Mouse (Mus musculus) 416B (cell line): Measurements from ENCODE around the gene Papss2.

Source experiments
- DNase-seq: peaks from one replicate; pipeline ENCODE4 v3.0.0; 2011; ENCODE audit warnings: low read depth

Papss2 gene

DNA sequence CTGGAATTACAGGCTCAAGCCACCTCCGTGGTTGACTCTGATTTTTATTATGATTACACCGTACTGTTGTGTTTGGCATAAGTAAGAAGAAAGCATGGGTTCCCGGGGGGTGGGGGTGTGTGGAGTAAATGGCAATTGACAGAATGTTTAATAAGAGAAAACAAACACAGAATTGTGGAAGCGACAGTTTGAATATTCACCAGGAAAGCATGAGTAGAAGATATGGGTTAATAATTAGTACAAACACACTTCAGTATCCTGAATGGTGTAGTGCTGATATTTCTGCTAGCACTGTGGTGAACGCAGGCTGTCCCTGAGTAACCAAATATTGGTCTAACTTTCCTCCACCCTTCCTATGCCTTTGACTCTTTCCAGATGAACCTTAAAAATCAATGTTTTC is 3.8 kb downstream of the Papss2 start:
- DNase-seq: no peak

DNA sequence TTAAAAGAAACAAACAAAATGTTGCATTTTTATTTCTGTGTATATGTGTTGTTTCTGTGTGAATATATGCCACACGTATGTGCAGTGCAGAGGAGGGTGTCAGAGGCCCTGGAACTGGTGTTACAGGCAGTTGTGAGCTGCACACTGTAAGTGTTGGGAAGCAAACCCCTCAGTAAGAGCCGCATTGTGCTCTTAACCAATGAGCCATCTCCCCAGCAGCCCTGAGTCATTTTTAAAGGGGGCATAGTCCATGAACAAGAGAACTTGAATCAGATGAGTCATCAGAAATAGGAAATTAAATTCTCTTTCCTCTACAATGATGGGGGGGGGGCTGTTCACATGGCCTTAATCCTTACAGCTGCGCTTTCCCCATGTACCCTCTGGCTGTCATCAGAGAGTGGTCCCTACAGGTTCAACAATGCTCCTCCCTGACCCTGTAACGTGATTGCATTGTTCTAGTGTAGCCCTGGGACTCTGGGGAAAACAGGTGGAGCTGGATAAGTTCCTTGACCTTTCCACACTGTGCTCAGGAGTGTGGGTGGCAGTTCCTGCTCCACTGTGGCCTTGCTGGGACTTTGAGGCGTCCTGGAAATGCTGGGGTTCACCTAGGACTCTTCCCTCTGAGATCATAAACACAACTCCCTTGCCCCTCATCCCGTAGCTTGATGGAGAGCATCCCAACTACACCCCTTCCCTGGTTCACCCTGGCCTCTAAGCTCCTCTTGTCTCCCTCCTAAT is 5.6 kb downstream of the Papss2 start:
- peak; percentile 26 for DNase-seq

DNA sequence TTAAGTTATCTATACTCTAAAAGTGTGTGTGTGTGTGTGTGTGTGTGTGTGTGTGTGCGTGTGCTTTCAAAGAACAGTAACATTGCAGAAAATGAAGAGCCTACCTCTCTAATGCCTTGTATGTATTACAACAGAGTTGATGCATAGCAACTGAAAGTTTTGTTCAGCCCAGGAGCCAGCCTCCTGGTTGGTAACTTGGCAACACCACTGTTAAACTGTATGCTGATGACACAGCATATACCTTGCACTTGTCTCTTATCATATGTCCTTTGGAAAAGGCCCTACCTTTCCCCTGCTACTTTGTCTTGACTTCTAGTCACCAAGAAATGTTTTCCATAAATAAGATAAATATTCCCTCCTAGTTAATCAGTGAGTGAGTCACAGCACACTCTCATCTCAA is 7.9 kb downstream of the Papss2 start:
- no peak for DNase-seq

DNA sequence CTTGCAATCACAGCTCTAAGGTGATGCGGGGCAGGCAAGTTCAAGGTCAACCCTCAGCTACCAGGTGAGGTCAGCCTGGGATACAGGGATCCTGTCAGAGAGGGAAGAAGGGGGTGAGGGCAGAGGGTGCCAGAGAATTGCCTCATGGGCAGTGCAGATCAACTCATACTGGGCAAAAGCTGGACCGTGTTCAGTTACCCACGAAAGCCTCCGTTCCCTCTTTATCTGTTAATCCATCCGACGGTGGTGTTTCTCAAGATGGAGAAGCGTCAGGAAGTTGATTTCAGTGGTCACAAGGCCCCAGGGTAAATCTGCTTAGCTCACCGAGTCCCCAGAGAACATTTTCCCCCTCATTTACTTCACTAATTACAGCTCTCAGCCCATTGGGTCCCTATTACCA is 8.5 kb downstream of the Papss2 start:
- peak; percentile 64 for DNase-seq

DNA sequence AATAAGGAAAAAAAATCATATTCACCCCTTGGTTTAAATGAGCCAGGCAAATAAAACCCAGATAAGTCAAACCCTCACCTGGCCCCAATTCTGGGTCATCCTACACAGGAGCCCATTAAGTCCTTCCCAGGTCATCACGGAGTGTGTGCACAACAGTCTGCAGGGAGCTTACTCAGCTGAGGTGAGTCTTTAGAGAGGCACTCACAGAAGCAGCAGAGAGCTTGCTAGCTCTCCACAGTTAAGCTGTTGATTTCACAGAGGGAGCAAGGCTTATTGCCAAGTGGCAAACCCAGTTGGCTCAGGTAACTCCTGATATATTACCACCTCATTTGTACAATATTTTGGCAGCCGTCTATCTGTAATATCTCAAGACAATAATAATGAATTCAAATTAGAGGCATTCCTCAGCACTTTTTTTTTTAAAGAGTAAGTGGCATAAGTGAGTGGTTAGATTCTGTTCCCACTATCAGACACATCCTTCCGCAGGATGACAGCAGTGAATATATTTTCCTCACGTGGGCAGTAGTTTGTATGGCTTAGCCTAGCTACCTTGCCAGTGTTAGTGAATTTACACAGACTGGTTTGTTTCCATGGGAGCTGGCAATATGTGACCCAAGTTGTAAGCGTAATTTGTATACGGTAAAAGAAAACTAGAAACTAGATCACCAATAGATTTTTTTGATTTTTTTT is 9.1 kb downstream of the Papss2 start:
- DNase-seq: no peak

DNA sequence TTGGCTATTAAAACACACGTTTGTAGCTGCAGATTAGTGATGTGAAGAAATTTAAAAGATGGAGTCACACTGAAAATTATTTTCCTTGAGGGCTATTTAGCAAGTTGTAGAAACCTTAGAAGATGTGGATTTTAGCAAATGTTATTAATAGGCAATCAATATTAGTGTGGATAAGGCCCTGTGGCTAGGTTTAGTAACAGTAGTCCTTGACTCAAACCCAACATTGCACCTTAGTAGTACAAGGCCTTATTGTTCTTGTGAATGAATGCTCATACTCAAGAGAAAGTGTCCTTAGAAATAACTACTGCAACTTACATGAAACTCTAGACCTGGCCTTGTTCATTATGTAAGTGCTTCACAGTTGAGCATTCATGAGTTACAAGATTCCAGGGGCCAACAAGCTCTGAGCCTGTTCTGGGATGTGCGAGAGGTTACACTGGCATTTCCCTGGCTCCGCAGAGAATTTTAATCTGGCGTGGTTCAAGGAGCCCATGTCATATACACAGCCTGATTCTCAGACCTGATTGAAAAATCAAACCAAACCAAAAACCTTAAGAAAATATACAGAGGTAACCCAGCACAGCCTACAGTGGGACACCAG is 10.7 kb downstream of the Papss2 start:
- no peak for DNase-seq

DNA sequence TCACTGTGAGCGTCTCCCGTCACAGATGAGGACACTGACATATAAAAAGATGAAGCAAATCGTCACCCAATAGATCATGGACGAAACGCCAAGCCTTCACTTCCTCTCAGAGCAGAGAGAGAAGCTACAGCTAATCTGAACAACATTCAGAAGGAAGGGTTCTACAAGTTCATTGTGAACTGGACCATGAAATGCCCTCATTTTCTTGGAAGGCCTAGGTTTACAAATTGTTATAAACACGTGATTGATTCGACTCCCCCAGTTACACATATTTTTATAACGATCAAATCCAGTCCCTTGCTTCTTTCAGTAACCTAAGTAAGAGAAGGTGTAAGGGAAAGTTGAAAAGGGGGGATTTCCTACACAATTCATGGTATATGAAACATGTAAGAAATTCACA is 11.4 kb downstream of the Papss2 start:
- DNase-seq: no peak

DNA sequence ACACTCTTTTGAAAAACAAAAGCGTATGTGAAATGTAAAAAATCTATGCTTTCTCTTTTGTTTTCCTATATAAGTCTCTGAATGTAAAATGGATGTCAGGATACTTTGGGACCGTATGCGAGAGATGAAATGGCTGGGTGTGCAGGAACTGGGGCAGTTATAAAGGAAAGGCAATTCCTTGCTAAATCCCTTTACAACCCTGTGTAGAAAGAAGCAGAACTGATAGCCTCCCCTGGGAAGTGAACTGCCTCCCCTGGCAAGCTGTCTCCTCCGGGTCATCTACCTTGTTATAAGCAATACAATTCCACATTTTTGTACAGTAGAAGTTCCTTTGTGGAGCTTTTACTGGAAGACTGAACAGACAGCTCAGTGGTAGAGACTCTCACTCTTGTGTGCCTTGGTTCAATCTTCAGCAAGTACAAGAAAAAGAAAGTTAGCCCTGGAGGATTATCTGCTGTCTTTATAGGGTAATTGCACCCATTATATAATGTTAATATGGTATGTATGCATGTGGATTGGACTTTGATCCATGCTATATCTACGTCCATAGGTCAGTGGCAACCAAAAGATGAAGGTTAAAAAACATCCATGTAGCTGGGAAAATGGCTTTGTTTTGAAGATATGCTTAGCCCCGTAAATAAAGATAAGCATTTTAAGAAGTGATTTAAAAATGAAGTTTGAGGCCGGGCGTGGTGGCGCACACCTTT is 15.9 kb downstream of the Papss2 start:
- no peak for DNase-seq

DNA sequence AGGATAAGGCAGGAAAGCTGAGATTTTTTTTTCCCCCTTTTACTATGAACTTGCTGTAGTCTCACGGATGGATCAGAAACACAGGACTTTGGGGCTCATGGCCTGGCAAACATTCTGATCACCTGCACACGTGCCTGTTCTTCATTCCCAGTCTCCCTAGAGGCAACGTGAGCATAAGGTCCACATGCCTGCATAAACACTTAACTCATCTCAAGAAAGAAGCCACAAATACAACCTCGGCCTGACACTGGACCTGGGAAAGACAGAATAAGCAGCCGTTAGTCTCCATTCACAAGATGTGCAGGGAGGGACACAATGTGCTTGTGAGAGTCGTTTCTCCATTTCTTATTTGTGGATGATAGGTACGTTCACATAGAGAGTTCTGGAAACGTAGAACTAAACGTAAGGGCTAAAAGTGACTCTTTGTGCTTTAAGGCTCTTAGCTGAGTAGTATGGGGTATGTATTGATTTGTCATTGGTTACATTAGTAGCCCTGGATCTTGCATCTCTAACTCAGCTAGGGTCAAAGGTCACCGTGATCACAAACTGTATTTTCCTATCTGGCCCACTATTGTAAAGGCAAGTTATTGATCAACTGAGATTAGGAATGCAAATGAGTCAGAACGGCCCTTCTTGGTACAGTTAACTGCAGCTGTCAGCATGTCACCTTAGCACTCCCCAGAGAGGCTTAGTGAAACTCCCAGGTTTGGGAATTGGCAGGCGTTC is 18.6 kb downstream of the Papss2 start:
- no peak for DNase-seq

DNA sequence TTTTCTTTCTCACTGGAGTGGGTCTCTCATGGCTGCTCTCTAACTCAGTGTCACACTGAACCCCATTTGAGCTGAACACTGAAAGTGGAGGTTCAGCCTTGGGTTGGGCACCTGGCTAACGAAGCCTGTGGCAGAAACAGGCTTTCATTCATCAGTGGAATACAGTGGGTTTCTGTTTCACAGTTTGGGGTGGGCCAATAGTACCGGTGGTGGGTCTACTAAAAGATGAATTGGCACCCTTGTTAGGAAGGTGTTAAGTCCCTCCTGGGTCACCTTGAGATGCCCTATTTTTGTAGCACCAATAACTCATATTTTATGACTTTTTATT is 19.1 kb downstream of the Papss2 start:
- DNase-seq: no peak

DNA sequence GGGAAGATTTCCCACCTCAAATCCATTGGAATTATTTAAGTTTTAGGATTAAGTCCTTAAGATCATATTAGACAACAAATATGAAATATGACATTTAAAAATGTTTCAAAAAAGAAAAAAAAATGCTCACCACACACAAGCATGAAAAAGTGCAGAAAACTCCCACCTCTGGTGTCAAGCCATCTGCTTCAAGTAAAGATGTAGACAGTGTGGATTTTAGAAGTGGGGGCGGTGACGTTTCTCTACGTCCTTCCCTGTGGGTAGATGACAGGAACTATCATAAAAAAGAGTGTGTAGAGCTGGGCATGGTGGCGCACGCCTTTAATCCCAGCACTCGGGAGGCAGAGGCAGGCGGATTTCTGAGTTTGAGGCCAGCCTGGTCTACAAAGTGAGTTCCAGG is 21.1 kb downstream of the Papss2 start:
- no peak for DNase-seq

DNA sequence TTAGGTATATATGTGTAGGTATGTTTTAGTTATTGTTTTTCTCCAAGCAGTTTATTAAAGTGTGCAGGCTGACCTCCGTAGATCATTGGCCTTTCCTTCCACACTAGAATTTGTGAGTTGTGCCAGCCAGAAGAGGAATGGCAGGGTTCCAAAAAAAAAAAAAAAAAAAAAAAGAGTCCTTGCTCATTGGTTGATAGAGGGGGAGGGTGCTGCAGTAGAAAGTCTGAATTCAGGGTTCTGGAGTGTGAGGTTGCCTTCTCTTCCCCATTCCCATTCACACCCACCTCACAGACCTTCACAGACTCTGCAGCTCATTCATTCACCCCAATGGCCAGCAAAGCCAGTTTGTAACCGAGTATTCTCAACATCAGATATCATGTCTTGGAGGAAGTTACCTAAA is 24.1 kb downstream of the Papss2 start:
- no peak for DNase-seq

DNA sequence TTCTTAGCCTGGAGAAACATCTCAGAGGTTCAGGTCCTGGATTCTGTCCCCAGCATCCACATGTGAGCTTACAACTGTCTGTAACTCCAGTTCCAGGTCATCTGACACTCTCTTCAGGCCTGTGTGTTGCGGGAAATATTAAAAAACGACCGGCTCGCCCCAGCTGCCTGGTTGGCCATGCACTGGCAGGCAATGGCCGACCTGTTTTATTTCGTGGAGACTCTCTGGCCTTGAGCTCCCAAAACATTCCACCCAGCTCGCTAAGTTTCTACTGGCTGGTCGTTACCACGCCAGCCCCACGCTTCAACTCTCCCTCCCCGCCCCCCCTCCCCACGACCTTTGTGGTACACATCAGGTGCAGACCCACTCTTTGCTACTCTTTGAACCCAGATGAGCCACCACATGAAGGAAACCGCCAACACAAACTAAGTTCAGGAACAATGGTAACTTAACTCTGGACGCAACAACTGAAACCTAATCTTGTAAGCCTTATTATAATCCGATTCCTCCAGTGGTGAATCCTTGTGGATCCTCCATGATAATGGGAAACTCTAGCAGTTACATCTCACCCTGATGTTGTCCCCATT is 25.4 kb downstream of the Papss2 start:
- DNase-seq: no peak

DNA sequence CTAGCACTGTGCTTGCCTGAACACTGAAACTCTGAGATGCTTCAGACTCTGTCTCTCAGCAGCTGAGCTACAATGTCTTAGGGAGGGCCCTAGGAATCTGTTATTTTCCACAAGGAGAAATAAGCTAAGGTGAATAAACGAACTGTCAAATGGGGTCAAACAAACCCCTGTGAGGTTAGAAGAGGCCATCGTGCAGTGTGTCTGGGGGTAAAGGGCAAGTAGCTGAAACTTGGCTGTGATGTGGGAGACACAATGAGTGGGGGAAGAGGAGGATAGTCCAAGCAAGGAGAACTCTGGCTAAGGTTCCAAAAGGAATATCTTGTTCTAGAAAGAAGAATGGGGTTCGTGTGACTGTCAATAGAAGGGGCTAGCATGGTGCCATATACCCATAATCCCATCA is 26.6 kb downstream of the Papss2 start:
- DNase-seq: no peak

DNA sequence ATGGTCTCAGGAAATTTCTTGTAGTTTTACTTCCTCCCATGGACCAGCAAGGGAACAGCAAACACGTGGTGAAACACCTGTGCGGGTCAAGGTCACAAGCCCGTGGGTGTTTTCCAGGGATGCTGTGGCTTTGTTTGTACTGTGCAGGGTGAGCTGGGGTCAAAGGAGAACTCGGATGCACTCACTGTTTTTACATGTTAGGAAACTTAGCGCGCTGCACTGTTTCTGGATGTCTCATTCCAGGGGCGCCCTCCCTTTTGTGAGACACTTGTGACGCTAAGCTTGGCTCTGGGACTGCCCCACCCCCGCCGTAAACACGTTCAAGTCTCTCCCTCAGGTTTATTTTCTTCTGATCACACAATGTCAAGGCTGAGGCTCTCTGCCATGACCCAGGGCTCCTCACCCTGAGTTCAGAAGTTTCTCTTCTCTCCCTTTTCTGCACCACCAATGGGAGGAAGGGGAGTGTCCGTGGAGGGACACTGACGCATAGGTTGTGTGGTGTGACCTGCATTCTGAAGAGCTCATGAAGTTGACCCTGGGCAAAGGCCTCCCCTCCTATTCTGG is 31.3 kb downstream of the Papss2 start:
- DNase-seq: no peak

DNA sequence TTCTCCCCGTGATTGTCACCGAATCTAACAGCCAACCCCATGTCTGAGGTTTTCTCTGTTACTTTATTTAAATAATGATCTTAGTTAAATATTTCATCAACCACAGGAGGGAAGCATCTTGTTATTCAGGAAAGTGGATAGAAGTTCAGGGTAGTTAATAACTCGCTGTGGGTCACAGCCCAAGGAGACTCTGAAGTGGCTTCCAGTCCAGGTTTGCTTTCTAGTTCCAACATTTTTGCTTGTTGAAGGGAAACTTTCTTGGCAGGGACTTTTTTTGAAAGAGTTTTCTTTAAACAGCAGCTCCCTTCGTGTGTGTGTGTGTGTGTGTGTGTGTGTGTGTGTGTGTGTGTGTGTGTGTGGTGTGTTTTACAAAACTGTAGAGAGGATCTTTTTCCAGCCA is 32.0 kb downstream of the Papss2 start:
- DNase-seq: no peak

DNA sequence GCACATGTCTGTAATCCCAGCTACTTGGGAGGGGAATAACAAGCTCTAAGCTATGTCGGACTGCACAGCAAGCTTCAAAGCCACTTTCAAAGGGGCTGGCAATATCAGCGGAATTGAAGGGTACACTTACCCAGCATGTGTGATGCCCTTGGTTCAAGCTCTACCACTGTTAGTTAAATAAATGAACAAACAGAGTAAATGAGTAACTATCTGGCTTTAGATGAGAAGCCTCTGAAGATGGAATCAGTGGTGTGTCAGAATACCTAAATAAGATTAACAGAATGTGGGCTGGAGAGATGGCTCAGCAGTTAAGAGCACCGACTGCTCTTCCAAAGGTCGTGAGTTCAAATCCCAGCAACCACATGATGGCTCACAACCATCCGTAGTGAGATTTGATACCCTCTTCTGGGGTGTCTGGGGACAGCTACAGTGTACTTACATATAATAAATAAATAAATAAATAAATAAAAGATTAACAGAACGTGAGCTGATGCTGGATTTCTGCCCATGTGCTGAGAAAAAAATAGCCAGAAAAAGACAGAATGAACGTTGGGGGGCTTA is 33.1 kb downstream of the Papss2 start:
- no peak for DNase-seq

DNA sequence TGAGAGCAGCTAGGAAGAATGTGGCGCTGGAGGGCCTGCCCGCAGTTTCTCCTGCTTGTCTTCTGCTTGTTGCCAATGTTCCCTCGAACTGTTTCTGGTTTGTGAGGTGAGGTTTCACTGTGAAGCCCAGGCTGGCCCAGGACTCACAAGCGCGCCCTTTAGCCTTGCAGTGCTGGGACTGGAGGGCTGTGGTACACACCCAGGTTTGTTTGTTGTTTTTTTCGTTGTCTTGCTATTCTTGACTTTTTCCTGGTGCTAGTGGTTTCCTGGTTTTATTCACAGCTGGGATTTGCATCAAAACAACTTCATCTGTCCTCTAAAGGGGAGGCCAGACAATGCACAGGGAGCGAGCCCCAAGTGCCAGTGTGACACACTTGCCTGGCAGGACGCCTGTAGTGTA is 39.3 kb downstream of the Papss2 start:
- DNase-seq: no peak

DNA sequence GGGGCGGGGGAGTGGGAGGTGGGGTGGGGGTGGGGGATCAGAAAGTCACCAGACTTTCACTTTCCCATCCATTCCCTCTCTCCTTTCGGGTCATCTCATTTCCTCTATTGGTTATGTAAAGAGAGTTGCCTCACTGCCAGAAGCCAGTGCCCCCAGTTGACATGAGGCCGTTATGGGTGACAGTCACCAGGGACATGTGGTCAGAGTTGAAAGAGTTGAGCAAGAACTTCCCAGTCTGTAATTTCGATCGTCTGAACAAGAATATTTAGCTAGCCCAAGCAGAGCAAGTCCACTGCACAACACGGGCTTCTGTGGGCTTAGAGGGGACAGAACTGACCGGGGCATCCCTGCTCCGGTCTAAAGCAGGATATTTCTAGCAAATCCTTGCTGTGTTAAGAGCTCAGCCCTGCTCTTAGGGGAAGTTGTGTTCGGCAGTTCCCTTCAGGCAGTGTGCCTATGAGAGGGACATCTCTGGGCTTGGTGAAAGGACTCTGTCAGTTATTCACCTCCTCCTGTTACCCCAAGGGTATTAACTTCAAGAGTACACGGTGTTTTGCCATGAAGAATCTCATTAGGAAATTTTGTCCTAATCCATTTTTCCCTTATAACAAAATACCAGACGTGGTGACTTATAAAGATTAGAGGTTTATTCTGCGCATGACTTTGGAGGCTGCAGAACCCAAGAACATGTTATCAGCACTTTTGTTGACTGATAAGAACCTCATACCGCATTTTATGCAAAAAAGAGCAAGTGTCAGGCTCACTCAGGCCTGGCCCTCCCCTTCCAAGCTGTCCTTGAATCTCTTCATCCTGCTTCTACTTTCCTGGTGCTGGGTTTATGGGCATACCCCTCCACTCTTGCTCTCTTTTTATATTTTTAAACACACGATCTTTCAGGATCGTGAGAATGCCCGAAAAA is 42.0 kb downstream of the Papss2 start:
- DNase-seq: peak; percentile 77

DNA sequence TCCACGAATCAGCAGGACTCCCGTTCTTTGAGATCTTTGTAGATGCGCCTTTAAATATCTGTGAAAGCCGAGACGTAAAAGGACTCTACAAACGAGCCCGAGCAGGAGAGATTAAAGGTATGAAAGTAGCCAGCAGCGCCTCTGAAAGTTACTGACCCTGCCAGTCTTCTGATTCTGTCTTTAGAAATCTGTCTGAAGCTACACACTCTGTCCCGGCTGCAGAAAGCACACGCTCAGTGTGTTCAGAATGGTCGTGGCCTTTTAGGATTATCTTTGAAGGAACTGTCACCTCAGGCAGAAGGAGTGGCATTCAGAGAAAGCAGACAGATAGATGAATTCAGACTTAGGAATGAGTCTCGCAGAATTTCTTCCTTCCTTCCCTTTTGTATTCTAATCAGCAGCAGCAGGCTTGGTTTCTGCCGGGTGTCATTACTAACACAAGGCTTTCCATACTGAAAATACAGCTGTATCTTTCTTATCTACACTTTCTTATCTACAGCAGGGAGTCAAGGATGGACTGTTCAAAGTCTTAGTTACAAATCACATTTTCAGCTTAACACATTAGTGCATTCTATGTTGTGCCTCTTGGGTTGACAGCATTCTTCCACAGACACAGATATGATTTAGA is 42.8 kb downstream of the Papss2 start:
- DNase-seq: peak; percentile 25
